Mouse (Mus musculus): ENCODE data around the gene Tcap. TPM values are rescaled to one million over a fixed set of nuclear protein-coding genes. Genes with fewer than 3 reads are reported as not detected.

The Tcap gene
- polyA plus RNA-seq, 1 experiment from 2014 or later = 1.7 TPM

DNA sequence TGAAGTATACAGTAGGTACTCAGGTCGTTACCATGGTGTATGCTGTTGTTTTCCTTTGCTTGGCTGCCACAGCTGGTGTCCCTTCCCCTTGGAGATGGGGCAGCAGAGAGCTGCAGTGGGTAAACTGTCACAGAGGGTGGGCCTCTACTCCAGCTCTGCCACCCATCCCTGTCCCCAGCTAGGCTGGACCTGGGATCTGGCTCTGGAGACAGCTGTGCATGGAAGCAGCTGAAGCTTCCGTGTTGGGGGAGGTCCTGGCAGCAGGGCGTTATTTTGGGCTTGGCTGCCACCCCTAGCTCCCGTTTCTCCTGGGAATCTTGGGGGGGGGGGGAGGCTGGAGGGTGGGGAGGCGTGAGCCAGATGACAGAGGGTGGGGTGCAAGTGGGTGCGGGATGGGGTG, 34.7 kb downstream of the Tcap start:
- Histone ChIP-seq H3K4me3 (no peak overlapping the region), H3K4me1 (peaks cover 18% of the 10 kb centered on the region), H3K4me2 (replicated peaks) (no peak overlapping the region), H3K27me3 (no peaks in the 10 kb centered on the region), H3K36me3 (peaks cover 40% of the 10 kb centered on the region), H3K9me3 (no peaks in the 10 kb centered on the region), H3K9ac (no peak overlapping the region), H3K27ac (no peak overlapping the region)
- WGBS = 69% methylated on average over 6 of the region's 6 CpGs
- ATAC-seq (ENCODE audit: insufficient number of reproducible peaks, insufficient read depth, low FRiP score, low TSS enrichment) = no peak

DNA sequence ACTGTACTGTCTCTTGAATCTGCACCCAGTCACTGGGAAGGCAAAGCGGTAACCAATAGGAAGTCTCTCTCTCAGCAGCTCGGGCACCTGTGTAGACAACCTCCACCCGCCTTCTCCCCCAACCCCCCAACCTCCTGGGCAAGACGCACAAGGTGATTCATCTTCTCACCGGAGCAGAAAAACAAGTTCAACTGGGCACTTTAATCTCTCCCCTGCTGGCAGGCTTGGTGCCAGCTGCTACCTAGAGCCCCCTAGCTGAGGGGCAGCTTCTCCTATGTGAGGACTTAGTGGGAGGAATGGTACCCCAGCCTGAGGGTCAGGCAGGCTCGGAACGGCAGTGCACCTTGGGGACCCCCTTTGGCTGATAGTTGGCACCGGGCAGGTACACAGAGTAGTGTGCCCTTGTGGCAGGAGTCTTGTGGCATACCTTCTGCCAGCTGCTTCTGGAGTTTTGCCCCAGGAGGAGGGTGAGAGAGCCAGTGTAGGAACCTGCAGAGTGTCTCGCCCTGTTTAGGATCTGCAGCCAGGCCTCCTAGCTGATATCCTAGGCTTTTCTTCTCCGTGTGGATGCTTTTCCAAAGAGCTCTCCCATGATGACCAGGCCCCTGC, 35.4 kb downstream of the Tcap start:
- no peak overlapping the region for H3K4me2 ChIP-seq (replicated peaks)
- H3K4me3 ChIP-seq = no peak overlapping the region
- WGBS = 81% methylated on average over 10 of the region's 10 CpGs
- no peak overlapping the region for H3K27ac ChIP-seq
- H3K9ac ChIP-seq = no peak overlapping the region
- peaks cover 11% of the 10 kb centered on the region for H3K4me1 ChIP-seq
- H3K9me3 ChIP-seq = no peaks in the 10 kb centered on the region
- peaks cover 48% of the 10 kb centered on the region for H3K36me3 ChIP-seq
- no peak for ATAC-seq (ENCODE audit: insufficient number of reproducible peaks, insufficient read depth, low FRiP score, low TSS enrichment)
- no peaks in the 10 kb centered on the region for H3K27me3 ChIP-seq

DNA sequence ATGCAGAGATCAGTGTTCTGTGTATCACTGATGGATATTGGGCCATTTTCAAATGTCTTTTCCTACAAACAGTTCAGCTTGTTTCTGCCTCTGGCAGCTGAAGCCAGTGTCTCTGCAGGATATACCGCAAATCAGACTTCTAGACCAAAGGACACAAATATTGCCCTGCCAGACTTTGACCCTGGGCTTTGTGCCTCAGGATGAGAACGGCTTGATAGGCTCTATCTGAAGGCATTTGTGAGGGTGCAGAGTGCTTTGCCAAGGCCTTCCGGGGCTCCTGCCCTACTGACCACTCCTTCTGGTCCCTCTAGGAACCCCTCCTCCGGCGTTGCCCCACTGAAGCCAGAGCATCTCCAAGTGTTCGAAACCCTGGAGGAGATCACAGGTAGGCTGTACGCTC, 43.0 kb downstream of the Tcap start:
- H3K27ac ChIP-seq = no peak overlapping the region
- 98% methylated on average over 7 of the region's 7 CpGs for WGBS
- no peak overlapping the region for H3K9ac ChIP-seq
- no peak overlapping the region for H3K4me2 ChIP-seq (replicated peaks)
- H3K9me3 ChIP-seq = no peaks in the 10 kb centered on the region
- H3K27me3 ChIP-seq = no peaks in the 10 kb centered on the region
- no peak overlapping the region for H3K4me3 ChIP-seq
- H3K36me3 ChIP-seq = peaks cover 87% of the 10 kb centered on the region
- no peak for ATAC-seq (ENCODE audit: insufficient number of reproducible peaks, insufficient read depth, low FRiP score, low TSS enrichment)
- H3K4me1 ChIP-seq = no peaks in the 10 kb centered on the region

DNA sequence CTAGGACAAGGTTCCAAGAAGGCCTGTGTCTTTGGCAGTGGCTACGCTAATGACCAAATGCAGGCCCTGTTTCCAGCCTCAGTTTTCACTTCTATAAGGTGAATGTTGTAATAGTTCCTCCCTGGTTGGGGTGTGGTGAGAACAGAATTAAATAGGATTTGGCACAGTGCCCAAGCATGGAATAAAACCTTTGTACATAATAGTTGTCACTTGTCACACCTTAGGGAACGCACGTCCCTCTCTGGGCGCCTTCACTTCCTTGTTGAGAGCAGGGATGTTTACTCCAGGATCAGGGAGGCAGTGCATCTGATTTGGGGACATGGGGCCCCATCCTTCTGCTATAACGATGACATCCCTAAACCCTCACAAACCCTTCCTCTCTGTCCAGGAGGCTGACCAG, 44.8 kb downstream of the Tcap start:
- no peak overlapping the region for H3K27ac ChIP-seq
- H3K4me3 ChIP-seq = no peak overlapping the region
- no peak overlapping the region for H3K9ac ChIP-seq
- H3K4me1 ChIP-seq = no peaks in the 10 kb centered on the region
- H3K9me3 ChIP-seq = no peaks in the 10 kb centered on the region
- H3K36me3 ChIP-seq = peaks cover 84% of the 10 kb centered on the region
- H3K4me2 ChIP-seq (replicated peaks) = no peak overlapping the region
- no peaks in the 10 kb centered on the region for H3K27me3 ChIP-seq
- ATAC-seq (ENCODE audit: insufficient number of reproducible peaks, insufficient read depth, low FRiP score, low TSS enrichment) = no peak
- 89% methylated on average over 5 of the region's 5 CpGs for WGBS

DNA sequence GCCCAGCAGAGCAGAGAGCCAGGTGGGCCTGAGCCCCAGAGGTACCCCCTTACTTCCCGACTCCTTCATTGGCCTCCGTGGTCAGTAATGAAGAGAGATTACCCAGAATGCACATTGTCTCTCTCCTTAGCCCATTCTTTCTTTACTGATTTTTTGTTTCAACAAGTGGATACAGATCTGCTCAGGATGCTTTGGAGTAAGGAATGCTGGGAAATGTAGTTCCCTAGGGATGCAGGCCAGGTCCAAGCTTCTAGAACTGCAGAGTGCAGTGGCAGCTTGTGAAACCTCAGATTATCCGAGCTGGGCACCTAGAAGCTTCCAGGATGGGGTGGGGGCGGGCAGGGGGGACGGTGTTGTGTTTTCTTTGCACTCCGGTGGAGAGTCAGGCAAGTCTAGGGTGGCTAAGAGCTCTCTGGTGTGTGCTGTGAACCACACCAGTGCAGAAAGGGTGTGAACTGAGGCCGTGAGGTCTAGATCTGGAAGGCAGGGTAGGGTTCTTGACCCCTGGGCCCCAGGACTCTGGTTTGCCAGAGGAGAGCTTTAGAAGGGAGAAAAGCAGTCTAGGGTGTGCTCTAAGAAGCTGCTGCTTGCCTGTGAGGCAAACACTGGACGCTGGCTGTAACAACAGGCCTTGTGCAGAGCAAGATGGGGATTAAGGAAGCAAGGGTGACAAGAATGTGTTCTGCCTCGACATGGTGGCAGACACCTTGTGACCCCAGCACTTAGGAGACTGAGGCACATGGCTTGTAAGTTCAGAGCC, 48.3 kb downstream of the Tcap start:
- H3K27ac ChIP-seq = no peak overlapping the region
- peaks cover 86% of the 10 kb centered on the region for H3K36me3 ChIP-seq
- no peaks in the 10 kb centered on the region for H3K9me3 ChIP-seq
- H3K27me3 ChIP-seq = no peaks in the 10 kb centered on the region
- H3K9ac ChIP-seq = no peak overlapping the region
- no peak overlapping the region for H3K4me3 ChIP-seq
- ATAC-seq (ENCODE audit: insufficient number of reproducible peaks, insufficient read depth, low FRiP score, low TSS enrichment) = no peak
- no peak overlapping the region for H3K4me2 ChIP-seq (replicated peaks)
- 79% methylated on average over 9 of the region's 9 CpGs for WGBS
- no peaks in the 10 kb centered on the region for H3K4me1 ChIP-seq

Other genes with a start within 250 kb of the Tcap start
- gene Fbxl20, start 233.4 kb upstream of the Tcap start, polyA plus RNA-seq (2016; fragmentation: Nextera tagmentation; extraction: Ambion mirVana) = 25.9 and 30.6 TPM in 2 replicates
- gene Med1, start 190.5 kb upstream of the Tcap start, polyA plus RNA-seq (2016; fragmentation: Nextera tagmentation; extraction: Ambion mirVana) = 71.6 and 80.7 TPM in 2 replicates
- 15.9 and 16.7 TPM in 2 replicates for gene Cdk12, start 180.8 kb upstream of the Tcap start, polyA plus RNA-seq (2016; fragmentation: Nextera tagmentation; extraction: Ambion mirVana)
- gene Neurod2, start 54.2 kb upstream of the Tcap start, polyA plus RNA-seq (2016; fragmentation: Nextera tagmentation; extraction: Ambion mirVana) = 0.27 and 0.61 TPM in 2 replicates
- 0.39 and 1.0 TPM in 2 replicates for gene Ppp1r1b, start 35.4 kb upstream of the Tcap start, polyA plus RNA-seq (2016; fragmentation: Nextera tagmentation; extraction: Ambion mirVana)
- 39.6 and 47.6 TPM in 2 replicates for gene Stard3, start 25.4 kb upstream of the Tcap start, polyA plus RNA-seq (2016; fragmentation: Nextera tagmentation; extraction: Ambion mirVana)
- gene Pnmt, start 2.6 kb downstream of the Tcap start, polyA plus RNA-seq (2016; fragmentation: Nextera tagmentation; extraction: Ambion mirVana) = 0.33 TPM in 1 of 2 replicates, not detected in the other
- gene Pgap3, start 16.7 kb downstream of the Tcap start, polyA plus RNA-seq (2016; fragmentation: Nextera tagmentation; extraction: Ambion mirVana) = 9.8 and 10.4 TPM in 2 replicates
- gene Erbb2, start 28.7 kb downstream of the Tcap start, polyA plus RNA-seq (2016; fragmentation: Nextera tagmentation; extraction: Ambion mirVana) = 47.4 and 49.4 TPM in 2 replicates
- 78.4 and 85.6 TPM in 2 replicates for gene Mien1, start 55.2 kb downstream of the Tcap start, polyA plus RNA-seq (2016; fragmentation: Nextera tagmentation; extraction: Ambion mirVana)
- 7.3 and 7.7 TPM in 2 replicates for gene Grb7, start 62.6 kb downstream of the Tcap start, polyA plus RNA-seq (2016; fragmentation: Nextera tagmentation; extraction: Ambion mirVana)
- gene Ikzf3, start 162.2 kb downstream of the Tcap start, polyA plus RNA-seq (2016; fragmentation: Nextera tagmentation; extraction: Ambion mirVana) = 0.24 and 0.47 TPM in 2 replicates
- not detected in 2 replicates for gene Zpbp2, start 167.3 kb downstream of the Tcap start, polyA plus RNA-seq (2016; fragmentation: Nextera tagmentation; extraction: Ambion mirVana)
- gene Ormdl3, start 203.6 kb downstream of the Tcap start, polyA plus RNA-seq (2016; fragmentation: Nextera tagmentation; extraction: Ambion mirVana) = 62.8 and 64.2 TPM in 2 replicates
- gene Lrrc3c, start 214.5 kb downstream of the Tcap start, polyA plus RNA-seq (2016; fragmentation: Nextera tagmentation; extraction: Ambion mirVana) = not detected in 2 replicates
- 1.1 TPM in 2 replicates for gene Gm12355, start 241.8 kb downstream of the Tcap start, polyA plus RNA-seq (2016; fragmentation: Nextera tagmentation; extraction: Ambion mirVana)
- gene Gsdma3, start 242.5 kb downstream of the Tcap start, polyA plus RNA-seq (2016; fragmentation: Nextera tagmentation; extraction: Ambion mirVana) = not detected in 2 replicates

Measured in embryonic facial prominence, embryonic 12.5 days (tissue).